Mouse (Mus musculus) limb, embryonic 13.5 days (tissue): Measurements from ENCODE around the gene Cyb5r2. TPM values are rescaled to one million over a fixed set of nuclear protein-coding genes. Genes with fewer than 3 reads are reported as not detected.
A peak's percentile ranks its signal among the peaks of the same experiment; 100 is the strongest.

Experiments used
- ATAC-seq: fragments of 200-750 bp; cut with Nextera tagmentation; 2 replicates; pipeline ENCODE4 v1.8.0; 2017; ENCODE audit warnings: low read depth, moderate number of reproducible peaks, moderate TSS enrichment; ENCODE audit not compliant: low FRiP score
- H3K27ac ChIP-seq: fragments of 300-500 bp; sonication (generic); 2 replicates; pipeline ENCODE4 v1.5.1; 2015; ENCODE audit warnings: inconsistent platforms, mild to moderate bottlenecking, moderate library complexity
- H3K27me3 ChIP-seq: fragments of 300-500 bp; sonication (generic); 2 replicates; pipeline ENCODE4 v1.6.1; 2015; ENCODE audit warnings: mild to moderate bottlenecking, inconsistent platforms
- H3K36me3 ChIP-seq: fragments of 300-500 bp; sonication (generic); 2 replicates; pipeline ENCODE4 v1.6.1; 2015; ENCODE audit warnings: inconsistent platforms, mild to moderate bottlenecking, moderate library complexity
- H3K4me1 ChIP-seq: fragments of 300-500 bp; sonication (generic); 2 replicates; pipeline ENCODE4 v1.6.1; 2015; ENCODE audit warnings: inconsistent platforms
- H3K4me2 ChIP-seq: fragments of 300-500 bp; sonication (generic); replicated peaks from 2 replicates; pipeline ENCODE4 v1.6.1; 2015; ENCODE audit warnings: inconsistent platforms, mild to moderate bottlenecking, moderate library complexity
- H3K4me3 ChIP-seq: fragments of 300-500 bp; sonication (generic); 2 replicates; pipeline ENCODE4 v1.5.1; 2015; ENCODE audit warnings: moderate library complexity, mild to moderate bottlenecking, inconsistent platforms
- H3K9ac ChIP-seq: fragments of 300-500 bp; sonication (generic); 2 replicates; pipeline ENCODE4 v1.6.1; 2015; ENCODE audit warnings: mild to moderate bottlenecking, inconsistent platforms
- H3K9me3 ChIP-seq: fragments of 300-500 bp; sonication (generic); 2 replicates; pipeline ENCODE4 v1.6.1; 2016; ENCODE audit warnings: inconsistent platforms
- WGBS: fragments of 180-500 bp; shearing (Covaris S2); methylation state at CpG from one replicate; pipeline ENCODE4 v1.1.7; 2015; 5-methylcytosine and 5-hydroxymethylcytosine counted together
- polyA plus RNA-seq: library from polyadenylated mRNA; unstranded; fragments of >200 nt; fragmentation: Nextera tagmentation; extraction: Ambion mirVana; gene quantifications from 2 replicates; pipeline ENCODE4 v1.2.1, GENCODE M21; 2015

Cyb5r2 gene
- 0.27 and 0.41 TPM in 2 replicates for polyA plus RNA-seq

DNA sequence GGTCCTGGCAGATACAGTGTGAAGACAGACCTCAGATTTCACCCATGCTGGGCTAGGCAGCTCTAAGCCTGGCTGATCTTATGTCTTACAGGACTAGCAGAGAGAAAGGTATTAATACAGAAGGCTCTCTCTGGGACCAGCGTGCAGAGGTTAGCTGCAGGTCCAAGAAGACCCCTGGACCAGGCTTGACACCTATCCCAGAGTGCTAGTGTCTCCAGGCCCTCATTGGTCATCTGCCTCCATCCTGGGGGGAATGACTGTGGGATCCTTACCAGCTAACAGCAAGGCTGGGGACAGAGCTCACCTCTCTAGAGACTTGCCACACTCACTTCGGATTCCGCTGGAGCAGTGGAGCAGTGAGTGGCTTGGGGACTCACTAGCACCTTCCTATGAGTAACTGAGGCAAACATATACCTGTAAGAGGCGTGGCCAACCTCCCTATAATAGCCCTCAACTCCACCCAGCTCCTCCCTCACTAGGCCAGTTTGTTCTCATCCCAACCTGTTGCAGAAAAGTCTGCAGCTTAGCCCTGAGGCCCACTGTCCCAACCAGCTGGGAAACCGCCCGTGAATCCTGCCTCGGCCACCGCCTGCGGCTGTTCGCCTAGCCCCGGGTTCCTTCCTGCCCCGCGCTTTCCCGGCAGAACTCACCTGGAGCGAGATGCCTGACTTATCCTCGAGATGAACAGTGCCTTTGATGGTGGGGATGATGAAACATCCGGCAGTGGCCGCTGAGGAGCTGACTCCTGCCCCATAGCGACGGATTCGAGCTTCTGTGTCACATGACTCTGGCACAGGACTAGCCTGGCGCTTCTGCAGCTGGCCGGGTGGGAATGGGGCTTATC is at the start of gene Cyb5r2:
Cyb5r2 (minus strand) TSS at position 725 of the 844 bp plus-strand sequence.
- Histone ChIP-seq H3K27ac (no peak within 1 kb of the TSS), H3K36me3 (no peaks in the 10 kb centered on the region), H3K9me3 (no peaks in the 10 kb centered on the region), H3K4me1 (peaks cover 8% of the 10 kb centered on the region; the same call in 1 of the 2 replicates), H3K4me3 (peak within 1 kb of the TSS; percentile 35), H3K9ac (peak within 1 kb of the TSS; percentile 56), H3K27me3 (peaks cover 8% of the 10 kb centered on the region; the same call in 1 of the 2 replicates), H3K4me2 (peak within 1 kb of the TSS; percentile 65)
- peak; percentile 66 for ATAC-seq
- WGBS = 10% methylated on average over 23 of the region's 23 CpGs

DNA sequence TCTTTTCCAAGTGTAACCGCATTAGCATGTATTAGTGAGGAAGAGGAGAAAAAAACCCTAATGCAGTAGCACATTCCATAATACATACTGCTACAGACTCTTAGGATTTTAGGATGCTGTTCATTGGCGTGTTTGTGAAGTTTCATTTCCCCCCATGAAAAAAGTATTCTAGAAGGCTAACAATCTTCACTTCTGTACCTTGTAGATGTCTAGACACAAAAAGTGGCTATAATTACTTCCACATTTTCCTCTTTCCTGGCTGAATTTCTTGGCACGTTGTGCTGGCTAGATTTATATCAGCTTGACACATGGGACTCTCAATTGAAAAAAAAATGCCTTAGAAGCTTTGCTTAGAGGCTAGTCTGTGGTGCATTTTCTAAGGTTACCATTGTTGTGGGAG is 44.3 kb upstream of the Cyb5r2 start:
- 0 out of 2 replicates have a peak overlapping the region, but pooled peaks have one; percentile 3 for H3K4me2 ChIP-seq
- H3K27ac ChIP-seq = no peak overlapping the region
- no peaks in the 10 kb centered on the region for H3K27me3 ChIP-seq
- no peak overlapping the region for H3K4me3 ChIP-seq
- peak; percentile 44; the same call in 1 of the 2 replicates for ATAC-seq
- no peak overlapping the region for H3K9ac ChIP-seq
- 26% methylated on average over 3 of the region's 3 CpGs for WGBS
- no peaks in the 10 kb centered on the region for H3K36me3 ChIP-seq
- H3K9me3 ChIP-seq = no peaks in the 10 kb centered on the region; the same call in 1 of the 2 replicates
- peaks cover 7% of the 10 kb centered on the region for H3K4me1 ChIP-seq

DNA sequence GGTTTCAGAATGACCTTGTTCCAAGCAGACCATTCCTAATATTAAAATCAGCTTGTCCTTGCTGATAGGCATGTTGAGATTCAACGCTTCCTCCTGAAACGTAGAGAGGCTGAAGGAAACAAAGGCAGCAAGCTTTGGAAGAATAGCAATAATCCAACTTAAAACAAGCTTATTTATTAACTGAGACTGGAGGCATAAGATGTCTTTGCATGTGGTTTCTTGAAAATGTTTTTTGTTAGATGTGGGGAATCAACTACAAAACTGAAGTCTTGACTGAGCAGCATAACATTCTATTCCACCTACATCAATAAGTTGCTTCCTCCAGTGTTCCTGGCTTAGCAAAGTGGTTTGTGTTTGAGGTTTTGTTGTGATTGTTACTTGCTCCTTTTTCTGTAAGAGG is 43.3 kb upstream of the Cyb5r2 start, which contains the start of gene Ovch2:
Ovch2 (minus strand) TSS at position 101 of the 400 bp plus-strand sequence.
- Histone ChIP-seq H3K4me3 (no peak within 1 kb of the TSS), H3K4me1 (peaks cover 7% of the 10 kb centered on the region), H3K27ac (no peak within 1 kb of the TSS; the same call in 1 of the 2 replicates), H3K9ac (no peak within 1 kb of the TSS), H3K4me2 (0 out of 2 replicates have a peak within 1 kb of the TSS, but pooled peaks have one; percentile 3), H3K9me3 (no peaks in the 10 kb centered on the region; the same call in 1 of the 2 replicates), H3K27me3 (no peaks in the 10 kb centered on the region), H3K36me3 (no peaks in the 10 kb centered on the region)
- WGBS = 86% methylated on average over 2 of the region's 2 CpGs
- no peak for ATAC-seq

DNA sequence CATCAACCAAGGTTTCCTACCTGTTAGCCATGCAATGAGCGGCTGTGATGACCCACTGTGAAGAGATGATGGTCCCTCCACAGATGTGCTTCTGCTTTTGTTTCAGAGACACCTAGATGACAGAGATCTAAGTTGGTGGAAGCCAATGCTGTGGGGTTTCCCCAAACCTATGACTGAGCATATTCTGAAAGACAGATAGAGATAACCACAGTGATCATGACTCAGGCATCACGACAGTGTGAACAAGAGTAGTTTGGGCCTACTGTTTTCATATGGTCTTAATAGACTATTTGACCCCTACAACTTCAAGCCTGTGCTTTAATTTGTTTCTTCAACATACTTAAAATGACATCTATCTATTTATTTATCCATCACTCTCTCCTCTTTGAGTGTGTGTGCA is 38.7 kb upstream of the Cyb5r2 start:
- no peak for ATAC-seq
- H3K27ac ChIP-seq = no peak overlapping the region
- no peaks in the 10 kb centered on the region for H3K9me3 ChIP-seq
- H3K36me3 ChIP-seq = no peaks in the 10 kb centered on the region
- H3K4me2 ChIP-seq = no peak overlapping the region
- H3K4me1 ChIP-seq = no peaks in the 10 kb centered on the region; the same call in 1 of the 2 replicates
- 81% methylated on average over 2 of the region's 2 CpGs for WGBS
- H3K4me3 ChIP-seq = no peak overlapping the region
- H3K27me3 ChIP-seq = no peaks in the 10 kb centered on the region
- H3K9ac ChIP-seq = no peak overlapping the region

DNA sequence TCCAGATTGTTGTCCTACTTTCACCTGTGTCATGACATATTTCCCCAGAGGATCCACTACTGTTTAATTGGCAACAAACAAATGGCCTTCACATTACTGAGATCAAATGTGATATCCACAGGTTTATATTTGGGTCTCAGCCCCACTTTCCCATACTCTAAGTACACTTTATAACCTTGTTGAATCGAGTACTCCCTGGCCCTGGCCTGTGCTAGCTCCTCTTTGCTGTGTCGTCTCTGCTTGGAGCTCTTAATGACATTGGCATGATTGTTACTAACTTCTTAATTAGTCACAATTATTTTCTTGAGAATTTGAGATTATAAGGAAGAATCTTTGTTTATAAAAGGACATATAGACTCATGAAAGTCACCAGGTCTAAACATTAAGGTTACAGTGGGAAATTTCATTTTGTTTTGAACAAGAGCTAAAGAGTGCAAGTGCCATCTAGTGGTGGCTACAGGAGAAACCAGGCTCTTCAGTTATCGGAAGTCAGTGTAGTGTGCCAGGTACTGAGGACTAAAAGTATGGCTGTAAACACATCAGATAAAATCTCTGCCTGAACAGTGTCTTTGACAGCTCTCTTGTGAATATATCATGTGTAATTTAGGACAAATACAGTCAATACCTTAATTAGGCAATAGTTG is 30.3 kb upstream of the Cyb5r2 start:
- Histone ChIP-seq H3K27me3 (no peaks in the 10 kb centered on the region), H3K36me3 (no peaks in the 10 kb centered on the region), H3K9ac (no peak overlapping the region), H3K4me2 (no peak overlapping the region), H3K9me3 (no peaks in the 10 kb centered on the region), H3K27ac (no peak overlapping the region), H3K4me3 (no peak overlapping the region), H3K4me1 (no peaks in the 10 kb centered on the region)
- no peak for ATAC-seq
- WGBS = 62% methylated on average over 3 of the region's 3 CpGs

DNA sequence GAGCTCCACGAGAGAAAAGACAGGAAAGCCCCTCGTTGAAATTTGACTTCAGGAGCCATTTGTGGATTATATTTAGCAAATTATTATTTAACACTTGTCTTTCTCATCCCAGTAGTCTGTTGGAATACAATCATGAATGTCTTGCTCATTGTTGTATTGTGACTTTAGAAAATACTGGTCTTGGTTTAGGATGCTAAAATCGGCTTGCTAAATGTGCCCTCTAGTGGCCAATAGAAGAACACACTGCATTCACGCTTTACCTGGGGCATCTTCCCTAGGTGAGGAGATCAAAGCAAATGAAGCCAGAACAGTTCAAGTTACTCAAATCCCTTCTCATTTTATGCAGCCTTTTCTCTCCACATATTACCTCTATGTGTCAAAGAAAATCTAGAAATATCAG is 21.8 kb upstream of the Cyb5r2 start:
- H3K36me3 ChIP-seq = no peaks in the 10 kb centered on the region
- H3K4me3 ChIP-seq = no peak overlapping the region
- ATAC-seq = no peak
- no peaks in the 10 kb centered on the region for H3K27me3 ChIP-seq
- no peak overlapping the region for H3K27ac ChIP-seq
- no peak overlapping the region for H3K4me2 ChIP-seq
- no peak overlapping the region for H3K9ac ChIP-seq
- WGBS = 44% methylated on average over 4 of the region's 4 CpGs
- no peaks in the 10 kb centered on the region for H3K9me3 ChIP-seq
- no peaks in the 10 kb centered on the region for H3K4me1 ChIP-seq

DNA sequence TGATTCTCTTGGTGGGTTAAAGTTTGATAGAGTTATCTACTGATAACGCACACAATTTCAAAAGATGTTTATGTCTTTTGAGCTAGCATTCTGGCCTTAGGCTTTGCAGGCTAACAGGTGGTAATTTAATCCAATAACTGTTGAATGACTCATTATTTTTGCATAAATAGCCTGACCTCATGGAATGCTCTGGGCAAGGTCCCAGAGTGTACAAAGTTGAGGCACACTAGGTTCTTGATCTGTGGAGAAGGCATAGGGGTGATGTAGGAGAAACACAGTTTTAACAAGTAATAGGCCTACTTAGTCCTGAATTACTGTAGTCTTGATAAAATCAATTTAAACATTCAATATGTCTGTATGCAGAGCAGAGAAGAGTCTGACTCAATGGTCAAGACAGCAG is 20.4 kb upstream of the Cyb5r2 start:
- WGBS = 84% methylated on average over 1 of the region's 1 CpGs
- no peaks in the 10 kb centered on the region for H3K9me3 ChIP-seq

DNA sequence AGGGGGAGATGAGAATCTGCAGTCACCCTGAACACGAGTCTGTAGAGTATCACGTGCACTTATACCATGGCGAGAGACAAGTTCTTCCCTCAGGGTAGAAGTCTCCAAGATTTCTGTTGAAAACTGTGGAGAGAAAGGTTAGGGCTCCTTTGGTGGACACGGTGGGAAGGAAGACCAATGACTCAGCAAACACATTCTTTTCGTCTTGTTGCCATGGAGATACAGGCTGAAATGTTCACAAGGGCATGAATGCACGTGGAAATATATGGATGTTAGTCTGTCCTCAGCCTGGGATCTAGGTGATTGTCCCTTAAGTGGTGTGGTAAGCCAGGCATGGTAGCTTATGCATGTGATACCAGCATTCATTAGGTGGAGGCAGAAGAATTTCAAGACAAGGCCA is 13.0 kb upstream of the Cyb5r2 start:
- H3K4me2 ChIP-seq = no peak overlapping the region
- ATAC-seq = no peak
- no peak overlapping the region for H3K27ac ChIP-seq
- 71% methylated on average over 6 of the region's 6 CpGs for WGBS
- no peaks in the 10 kb centered on the region for H3K27me3 ChIP-seq
- H3K4me3 ChIP-seq = no peak overlapping the region
- H3K4me1 ChIP-seq = no peaks in the 10 kb centered on the region
- no peaks in the 10 kb centered on the region for H3K36me3 ChIP-seq
- no peak overlapping the region for H3K9ac ChIP-seq
- H3K9me3 ChIP-seq = no peaks in the 10 kb centered on the region

More for the DNA sequence above, 20.4 kb upstream of the Cyb5r2 start:
- Histone ChIP-seq H3K4me2 (no peak overlapping the region), H3K9ac (no peak overlapping the region), H3K27ac (no peak overlapping the region), H3K4me3 (no peak overlapping the region), H3K36me3 (no peaks in the 10 kb centered on the region), H3K27me3 (no peaks in the 10 kb centered on the region), H3K4me1 (no peaks in the 10 kb centered on the region)
- ATAC-seq = no peak

DNA sequence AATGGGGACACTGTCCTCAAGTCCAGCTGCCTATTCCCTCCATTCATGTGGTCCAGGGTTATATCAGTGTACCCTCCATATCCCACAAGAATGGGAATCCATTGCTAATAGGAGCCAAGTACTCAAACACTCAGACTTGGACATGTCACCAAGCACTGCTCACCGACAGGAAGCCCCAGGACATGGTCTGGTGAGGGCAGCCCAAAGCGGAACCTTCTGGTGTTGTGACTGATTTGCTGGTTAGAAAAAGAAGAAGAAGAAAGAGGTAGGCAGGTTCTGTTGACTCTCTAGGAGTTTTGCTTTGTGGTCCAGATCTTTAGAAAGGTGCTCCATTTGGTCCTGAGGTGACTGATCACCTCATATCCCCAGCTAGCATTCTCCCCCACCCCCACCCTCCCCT is 1.1 kb downstream of the Cyb5r2 start:
- WGBS = 87% methylated on average over 2 of the region's 2 CpGs
- ATAC-seq = no peak
- Histone ChIP-seq H3K9ac (no peak overlapping the region), H3K27me3 (peaks cover 8% of the 10 kb centered on the region; the same call in 1 of the 2 replicates), H3K4me3 (no peak overlapping the region), H3K27ac (no peak overlapping the region), H3K4me1 (peaks cover 8% of the 10 kb centered on the region; the same call in 1 of the 2 replicates), H3K4me2 (no peak overlapping the region), H3K36me3 (no peaks in the 10 kb centered on the region), H3K9me3 (no peaks in the 10 kb centered on the region)

DNA sequence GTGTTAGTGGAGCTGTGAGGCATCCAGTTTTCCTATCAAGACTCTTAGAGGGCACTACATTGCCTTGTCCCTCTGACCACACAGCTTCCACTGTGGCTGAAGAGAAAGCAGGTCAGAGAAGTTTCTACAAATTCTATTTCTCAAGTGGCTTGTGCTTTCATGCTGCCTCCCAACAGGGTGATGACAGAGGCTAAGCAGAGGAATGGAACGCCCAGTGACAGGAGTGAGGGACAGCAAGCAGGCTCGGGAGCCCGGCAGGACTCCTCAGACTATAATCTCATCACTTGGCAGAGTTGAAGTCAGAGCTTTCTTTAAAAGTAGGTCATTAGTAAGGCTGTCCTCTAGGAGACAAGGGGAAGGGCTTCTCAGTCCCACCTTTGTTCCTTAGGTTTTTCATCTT is 1.9 kb downstream of the Cyb5r2 start:
- H3K9ac ChIP-seq = no peak overlapping the region
- H3K4me1 ChIP-seq = peaks cover 8% of the 10 kb centered on the region; the same call in 1 of the 2 replicates
- no peak overlapping the region for H3K4me3 ChIP-seq
- no peaks in the 10 kb centered on the region for H3K9me3 ChIP-seq
- ATAC-seq = no peak
- H3K27ac ChIP-seq = no peak overlapping the region
- no peaks in the 10 kb centered on the region for H3K36me3 ChIP-seq
- peaks cover 8% of the 10 kb centered on the region; the same call in 1 of the 2 replicates for H3K27me3 ChIP-seq
- no peak overlapping the region for H3K4me2 ChIP-seq
- WGBS = 87% methylated on average over 3 of the region's 3 CpGs

DNA sequence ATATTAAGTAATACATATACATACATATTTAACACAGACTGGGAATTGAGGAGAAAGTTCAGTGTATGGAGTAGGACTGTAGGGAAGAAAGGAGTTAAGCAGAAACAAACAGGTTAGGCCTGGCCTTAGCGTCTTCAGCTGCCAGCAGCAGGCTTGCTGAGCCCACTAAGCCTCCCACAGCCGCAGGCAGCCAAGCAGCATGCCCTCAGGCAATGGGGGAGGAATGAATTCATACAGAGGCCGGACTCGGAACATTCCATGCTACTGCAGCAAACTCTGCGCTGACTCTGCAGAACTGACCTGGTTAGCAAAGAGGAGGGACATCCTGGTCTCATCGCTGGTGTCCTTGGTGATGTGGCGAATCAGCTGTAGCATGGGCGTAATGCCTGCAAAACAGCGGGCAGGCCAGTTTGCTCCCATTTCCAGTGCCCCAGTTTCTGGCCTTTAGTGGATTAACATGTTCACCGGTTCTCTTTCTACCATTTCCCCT is 5.8 kb downstream of the Cyb5r2 start:
- Histone ChIP-seq H3K36me3 (no peaks in the 10 kb centered on the region), H3K9me3 (no peaks in the 10 kb centered on the region), H3K27ac (no peak overlapping the region), H3K4me3 (no peak overlapping the region), H3K9ac (no peak overlapping the region), H3K4me2 (no peak overlapping the region), H3K27me3 (peaks cover under 1% of the 10 kb centered on the region; the same call in 1 of the 2 replicates), H3K4me1 (0 out of 2 replicates have a peak, but pooled peaks cover 3% of the 10 kb centered on the region)
- no peak for ATAC-seq
- 67% methylated on average over 10 of the region's 10 CpGs for WGBS

DNA sequence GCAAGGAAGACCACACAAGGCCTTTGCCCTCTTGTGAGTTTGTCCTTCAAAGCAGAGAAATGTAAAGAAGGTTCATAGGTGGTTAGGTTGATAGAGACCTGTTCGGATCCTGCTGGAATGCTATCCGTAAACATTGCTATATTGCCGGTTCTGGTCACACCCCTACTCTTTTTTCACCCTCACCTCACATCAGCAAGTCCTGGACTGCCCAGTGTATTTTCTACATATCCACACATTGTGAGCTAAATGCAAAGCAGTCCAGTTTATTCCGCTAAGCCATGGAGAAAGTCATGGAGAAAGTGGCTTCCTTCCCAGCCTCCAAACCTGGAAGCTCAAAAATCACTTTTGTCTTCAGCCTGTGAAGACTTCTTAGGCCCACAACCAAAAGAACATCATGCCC is 8.1 kb downstream of the Cyb5r2 start:
- Histone ChIP-seq H3K4me1 (0 out of 2 replicates have a peak, but pooled peaks cover 3% of the 10 kb centered on the region), H3K36me3 (peaks cover 18% of the 10 kb centered on the region), H3K27me3 (no peaks in the 10 kb centered on the region), H3K9ac (no peak overlapping the region), H3K9me3 (no peaks in the 10 kb centered on the region), H3K27ac (no peak overlapping the region), H3K4me3 (no peak overlapping the region), H3K4me2 (no peak overlapping the region)
- ATAC-seq = no peak
- WGBS = 95% methylated on average over 4 of the region's 4 CpGs
